Mouse (Mus musculus): ENCODE measurements around the gene Hlcs. TPM values are rescaled to one million over a fixed set of nuclear protein-coding genes. Genes with fewer than 3 reads are reported as not detected.
A peak's percentile ranks its signal among the peaks of the same experiment; 100 is the strongest.

Hlcs gene
- polyA plus RNA-seq, 1 experiment from 2014 or later, result 8.7 TPM

DNA sequence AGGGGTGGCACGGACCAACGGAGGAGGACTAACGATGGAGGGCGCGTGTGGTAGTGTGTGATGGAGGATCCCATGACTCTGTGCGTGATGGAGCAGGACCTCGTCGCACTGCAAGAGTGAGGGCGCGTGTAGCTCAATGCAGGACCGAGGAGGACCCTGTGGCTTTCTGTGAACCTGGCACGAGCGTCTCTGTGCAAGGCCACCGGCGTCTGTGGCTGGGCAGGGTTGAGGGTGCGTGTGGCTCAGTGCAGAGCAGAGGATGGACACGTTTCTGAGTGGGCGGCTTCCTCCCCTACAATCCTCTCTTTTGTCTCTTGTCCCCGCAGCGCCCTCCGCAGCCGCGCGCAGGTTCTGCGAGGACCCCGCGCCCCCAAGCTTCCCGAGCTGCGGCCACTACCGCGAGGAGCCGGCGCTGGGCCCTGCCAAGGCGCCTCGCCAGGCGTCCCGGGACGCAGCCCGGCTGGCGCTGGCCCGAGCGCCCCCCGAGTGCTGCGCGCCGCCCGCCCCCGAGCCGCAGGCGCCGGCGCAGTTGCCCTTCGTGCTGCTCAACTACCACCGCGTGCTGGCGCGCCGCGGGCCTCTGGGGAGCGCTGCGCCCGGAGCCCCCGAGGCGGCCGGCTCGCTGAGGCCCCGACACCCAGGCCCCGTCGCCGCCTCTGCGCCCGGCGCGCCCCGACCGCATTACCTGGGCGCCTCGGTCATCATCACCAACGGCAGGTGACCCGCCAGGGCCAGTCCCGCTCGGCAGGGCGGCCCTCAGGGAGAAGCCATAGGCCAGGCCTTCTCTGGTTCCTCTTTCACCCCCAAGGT lies 188.0 kb downstream of the Hlcs start:
- H3K27me3 ChIP-seq (replicated peaks), result peaks cover 63% of the 10 kb centered on the region
- peak; percentile 79 for ATAC-seq (ENCODE audit: low FRiP score)
- no peaks in the 10 kb centered on the region for H3K36me3 ChIP-seq
- H3K9ac ChIP-seq (replicated peaks), result peak overlapping the region; percentile 52
- H3K4me3 ChIP-seq (replicated peaks), result peak overlapping the region; percentile 46
- no peak overlapping the region for H3K27ac ChIP-seq (replicated peaks)
- under 1% methylated on average over 70 of the region's 83 CpGs for WGBS
- H3K9me3 ChIP-seq (replicated peaks), result no peaks in the 10 kb centered on the region
- H3K4me1 ChIP-seq, result peaks cover 22% of the 10 kb centered on the region
- H3K4me2 ChIP-seq, result peak overlapping the region; percentile 97

DNA sequence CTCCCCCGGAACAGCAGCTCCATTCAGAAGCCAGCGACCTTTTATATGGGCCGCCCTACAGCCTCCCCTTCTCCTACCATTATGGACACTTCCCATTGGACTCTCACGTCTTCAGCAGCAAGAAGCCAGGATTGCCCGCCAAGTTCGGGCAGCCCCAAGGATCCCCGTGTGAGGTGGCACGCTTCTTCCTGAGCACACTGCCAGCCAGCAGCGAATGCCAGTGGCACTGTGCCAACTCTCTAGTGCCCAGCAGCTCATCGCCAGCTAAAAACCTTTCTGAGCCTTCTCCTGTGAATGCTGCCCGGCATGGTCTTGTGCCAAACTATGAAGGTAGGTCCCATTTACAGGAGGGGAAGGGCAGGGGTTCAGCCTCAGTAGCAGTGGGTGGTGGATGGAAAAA lies 190.1 kb downstream of the Hlcs start:
- ATAC-seq (ENCODE audit: low FRiP score), result peak; percentile 13; the same call in 1 of the 2 replicates

DNA sequence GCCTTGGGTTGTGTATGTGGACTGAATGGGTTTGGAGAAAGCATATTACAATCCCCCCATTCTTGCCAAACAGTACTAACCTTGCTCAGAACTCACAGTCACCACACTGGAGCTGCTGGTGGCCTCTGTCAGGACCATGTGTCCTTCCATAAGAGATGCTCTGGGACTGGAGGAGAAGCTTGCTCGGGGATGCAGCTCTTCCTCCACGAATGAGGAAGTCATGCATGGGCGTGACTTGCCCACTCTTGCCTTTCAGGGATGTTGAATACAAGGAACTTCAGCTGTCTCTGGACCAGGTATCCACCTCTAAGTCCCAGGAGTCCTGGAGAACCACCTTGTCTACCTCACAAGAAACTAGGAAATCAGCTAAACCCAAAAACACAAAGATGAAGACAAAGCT lies 191.0 kb downstream of the Hlcs start:
- Histone ChIP-seq H3K4me3 (replicated peaks) (no peak overlapping the region), H3K9ac (replicated peaks) (no peak overlapping the region), H3K36me3 (no peaks in the 10 kb centered on the region), H3K4me1 (peaks cover 20% of the 10 kb centered on the region), H3K9me3 (replicated peaks) (no peaks in the 10 kb centered on the region), H3K27ac (replicated peaks) (no peak overlapping the region), H3K4me2 (no peak overlapping the region), H3K27me3 (replicated peaks) (peaks cover 73% of the 10 kb centered on the region)
- no peak for ATAC-seq (ENCODE audit: low FRiP score)
- WGBS, result 86% methylated on average over 3 of the region's 3 CpGs

More for the DNA sequence above, 190.1 kb downstream of the Hlcs start:
- H3K4me2 ChIP-seq, result no peak overlapping the region
- WGBS, result 53% methylated on average over 11 of the region's 11 CpGs
- no peaks in the 10 kb centered on the region for H3K9me3 ChIP-seq (replicated peaks)
- peaks cover 69% of the 10 kb centered on the region for H3K27me3 ChIP-seq (replicated peaks)
- H3K36me3 ChIP-seq, result no peaks in the 10 kb centered on the region
- H3K9ac ChIP-seq (replicated peaks), result no peak overlapping the region
- H3K4me3 ChIP-seq (replicated peaks), result no peak overlapping the region
- peaks cover 20% of the 10 kb centered on the region for H3K4me1 ChIP-seq
- H3K27ac ChIP-seq (replicated peaks), result no peak overlapping the region

- no peak overlapping the region for H3K9ac ChIP-seq (replicated peaks)
- H3K27me3 ChIP-seq (replicated peaks), result peaks cover 43% of the 10 kb centered on the region
- H3K4me3 ChIP-seq (replicated peaks), result no peak overlapping the region
- no peaks in the 10 kb centered on the region for H3K36me3 ChIP-seq
- H3K4me1 ChIP-seq, result no peaks in the 10 kb centered on the region; the same call in 1 of the 2 replicates
- H3K4me2 ChIP-seq, result no peak overlapping the region
- 96% methylated on average over 1 of the region's 1 CpGs for WGBS
- ATAC-seq (ENCODE audit: low FRiP score), result no peak
- no peak overlapping the region for H3K27ac ChIP-seq (replicated peaks)
- H3K9me3 ChIP-seq (replicated peaks), result no peaks in the 10 kb centered on the region
Observed at GRCm38 (mm10) chr16:94118394-94118793, 195.0 kb downstream of the Hlcs start.

GRCm38 (mm10) chr16:94117333-94117732 lies 196.0 kb downstream of the Hlcs start:
- no peak overlapping the region for H3K27ac ChIP-seq (replicated peaks)
- WGBS, result 59% methylated on average over 6 of the region's 6 CpGs
- no peaks in the 10 kb centered on the region for H3K4me1 ChIP-seq
- H3K36me3 ChIP-seq, result no peaks in the 10 kb centered on the region
- H3K4me3 ChIP-seq (replicated peaks), result no peak overlapping the region
- no peak overlapping the region for H3K4me2 ChIP-seq
- H3K27me3 ChIP-seq (replicated peaks), result peaks cover 39% of the 10 kb centered on the region
- no peak for ATAC-seq (ENCODE audit: low FRiP score)
- no peak overlapping the region for H3K9ac ChIP-seq (replicated peaks)
- no peaks in the 10 kb centered on the region for H3K9me3 ChIP-seq (replicated peaks)

DNA sequence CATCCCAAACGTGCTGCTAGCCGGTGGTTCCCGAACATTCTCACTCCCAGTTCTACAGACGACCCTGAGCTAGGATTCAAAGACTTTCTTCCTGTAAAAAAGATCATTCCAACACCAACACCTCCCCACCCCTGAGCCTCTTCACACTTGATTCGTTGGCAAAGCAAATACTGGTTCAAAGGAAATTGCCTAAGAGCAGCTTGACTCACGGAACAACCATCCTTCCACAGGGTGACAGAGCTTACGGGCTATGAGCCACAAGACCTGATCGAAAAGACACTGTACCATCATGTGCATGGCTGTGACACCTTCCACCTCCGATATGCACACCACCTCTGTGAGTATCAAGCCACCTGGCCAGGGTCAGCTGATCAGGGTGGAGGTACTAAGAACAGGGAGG lies 198.7 kb downstream of the Hlcs start:
- Histone ChIP-seq H3K9me3 (replicated peaks) (no peaks in the 10 kb centered on the region), H3K4me2 (no peak overlapping the region), H3K4me1 (no peaks in the 10 kb centered on the region), H3K27ac (replicated peaks) (no peak overlapping the region), H3K4me3 (replicated peaks) (no peak overlapping the region), H3K9ac (replicated peaks) (no peak overlapping the region), H3K27me3 (replicated peaks) (peaks cover 24% of the 10 kb centered on the region; the same call in 1 of the 2 replicates), H3K36me3 (no peaks in the 10 kb centered on the region)
- no peak for ATAC-seq (ENCODE audit: low FRiP score)
- 80% methylated on average over 9 of the region's 9 CpGs for WGBS

DNA sequence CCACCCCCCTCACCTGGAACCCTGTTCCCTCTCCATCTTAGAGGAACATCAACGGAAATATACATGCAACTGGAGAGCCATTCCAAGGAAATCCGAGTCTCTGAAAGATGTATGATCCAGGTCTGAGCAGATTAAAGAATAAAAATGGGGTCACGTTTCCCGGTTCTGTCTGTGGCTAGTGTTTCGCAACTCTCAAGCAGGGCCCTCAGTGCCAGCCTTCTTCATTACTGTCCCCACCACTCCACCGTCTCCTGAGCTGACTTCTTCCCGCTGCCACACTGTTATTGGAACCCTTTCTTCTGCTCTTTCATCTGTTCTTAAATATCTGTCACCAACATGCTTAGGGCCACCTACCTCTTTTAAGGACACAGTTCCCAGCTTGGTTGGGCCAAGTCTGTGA lies 200.2 kb downstream of the Hlcs start:
- WGBS, result 80% methylated on average over 7 of the region's 7 CpGs

DNA sequence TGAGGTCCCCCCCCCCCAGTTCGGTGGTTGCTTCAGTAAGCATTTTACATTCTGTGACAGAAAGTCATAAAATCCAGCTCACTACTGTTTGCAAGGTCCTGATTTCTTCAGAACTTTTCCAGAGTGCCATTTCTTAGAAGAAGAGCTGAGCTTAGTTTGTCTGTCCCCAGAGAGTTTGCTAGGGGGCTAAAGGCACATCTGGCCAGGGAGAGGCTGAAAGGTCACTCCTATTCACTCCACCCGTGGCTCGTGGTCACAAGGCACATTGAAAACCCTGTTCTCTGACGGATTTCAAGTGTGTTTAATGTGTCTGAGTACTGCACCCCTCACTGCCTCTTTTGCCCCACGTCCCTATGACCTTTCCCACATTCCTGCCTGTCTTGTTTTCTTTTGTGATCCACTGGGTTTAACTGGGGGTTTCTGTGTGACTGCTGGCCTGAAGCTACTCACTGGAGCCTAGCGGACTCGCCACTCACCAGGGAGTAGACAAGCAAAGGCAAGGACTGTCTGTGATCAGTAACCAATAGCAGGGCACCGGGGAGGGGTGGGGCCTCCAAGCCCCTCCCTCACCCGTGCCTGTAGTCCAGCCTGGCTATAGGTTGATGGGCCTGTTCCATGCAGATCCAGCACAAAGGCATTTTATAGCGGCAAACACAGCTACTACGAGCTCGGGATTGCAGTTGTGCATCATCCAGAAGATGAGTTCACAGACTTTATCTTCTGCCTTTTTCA lies 215.5 kb downstream of the Hlcs start:
- 4% methylated on average over 12 of the region's 12 CpGs for WGBS
- ATAC-seq (ENCODE audit: low FRiP score), result no peak

More for the DNA sequence above, 200.2 kb downstream of the Hlcs start:
- H3K27me3 ChIP-seq (replicated peaks), result peaks cover 24% of the 10 kb centered on the region; the same call in 1 of the 2 replicates
- H3K9ac ChIP-seq (replicated peaks), result no peak overlapping the region
- no peaks in the 10 kb centered on the region for H3K9me3 ChIP-seq (replicated peaks)
- H3K4me3 ChIP-seq (replicated peaks), result no peak overlapping the region
- no peak for ATAC-seq (ENCODE audit: low FRiP score)
- no peak overlapping the region for H3K27ac ChIP-seq (replicated peaks)
- H3K36me3 ChIP-seq, result no peaks in the 10 kb centered on the region
- H3K4me1 ChIP-seq, result no peaks in the 10 kb centered on the region
- H3K4me2 ChIP-seq, result no peak overlapping the region

DNA sequence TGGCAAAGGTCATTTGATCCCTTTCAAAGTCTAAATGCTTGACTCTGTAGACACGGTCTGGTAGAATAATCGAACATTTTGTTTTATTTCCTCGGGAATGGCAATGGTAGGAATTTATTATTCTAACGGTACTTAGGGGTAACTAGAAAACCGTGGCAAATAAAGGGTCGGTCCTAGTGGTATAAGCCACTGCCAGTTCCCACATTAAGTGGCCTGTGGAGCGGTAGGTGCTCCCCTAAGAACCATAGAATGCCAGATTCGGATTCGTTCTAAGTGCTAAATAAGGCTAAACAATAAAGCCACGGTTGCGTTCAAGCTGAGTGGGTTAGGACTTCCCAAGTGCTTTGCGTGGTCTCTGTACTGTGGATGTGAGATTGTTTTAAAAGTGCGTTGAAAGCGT lies 216.9 kb downstream of the Hlcs start:
- H3K9ac ChIP-seq (replicated peaks), result no peak overlapping the region
- H3K4me1 ChIP-seq, result no peaks in the 10 kb centered on the region
- H3K36me3 ChIP-seq, result no peaks in the 10 kb centered on the region
- H3K9me3 ChIP-seq (replicated peaks), result no peaks in the 10 kb centered on the region
- under 1% methylated on average over 14 of the region's 14 CpGs for WGBS
- no peak overlapping the region for H3K27ac ChIP-seq (replicated peaks)
- H3K27me3 ChIP-seq (replicated peaks), result peaks cover 90% of the 10 kb centered on the region
- no peak for ATAC-seq (ENCODE audit: low FRiP score)
- H3K4me3 ChIP-seq (replicated peaks), result no peak overlapping the region
- H3K4me2 ChIP-seq, result no peak overlapping the region

More for the DNA sequence above, 215.5 kb downstream of the Hlcs start:
- no peaks in the 10 kb centered on the region for H3K4me1 ChIP-seq
- H3K27ac ChIP-seq (replicated peaks), result no peak overlapping the region
- H3K27me3 ChIP-seq (replicated peaks), result peaks cover 81% of the 10 kb centered on the region
- no peaks in the 10 kb centered on the region for H3K9me3 ChIP-seq (replicated peaks)
- H3K4me3 ChIP-seq (replicated peaks), result no peak overlapping the region
- no peak overlapping the region for H3K4me2 ChIP-seq
- H3K36me3 ChIP-seq, result no peaks in the 10 kb centered on the region
- H3K9ac ChIP-seq (replicated peaks), result no peak overlapping the region

DNA sequence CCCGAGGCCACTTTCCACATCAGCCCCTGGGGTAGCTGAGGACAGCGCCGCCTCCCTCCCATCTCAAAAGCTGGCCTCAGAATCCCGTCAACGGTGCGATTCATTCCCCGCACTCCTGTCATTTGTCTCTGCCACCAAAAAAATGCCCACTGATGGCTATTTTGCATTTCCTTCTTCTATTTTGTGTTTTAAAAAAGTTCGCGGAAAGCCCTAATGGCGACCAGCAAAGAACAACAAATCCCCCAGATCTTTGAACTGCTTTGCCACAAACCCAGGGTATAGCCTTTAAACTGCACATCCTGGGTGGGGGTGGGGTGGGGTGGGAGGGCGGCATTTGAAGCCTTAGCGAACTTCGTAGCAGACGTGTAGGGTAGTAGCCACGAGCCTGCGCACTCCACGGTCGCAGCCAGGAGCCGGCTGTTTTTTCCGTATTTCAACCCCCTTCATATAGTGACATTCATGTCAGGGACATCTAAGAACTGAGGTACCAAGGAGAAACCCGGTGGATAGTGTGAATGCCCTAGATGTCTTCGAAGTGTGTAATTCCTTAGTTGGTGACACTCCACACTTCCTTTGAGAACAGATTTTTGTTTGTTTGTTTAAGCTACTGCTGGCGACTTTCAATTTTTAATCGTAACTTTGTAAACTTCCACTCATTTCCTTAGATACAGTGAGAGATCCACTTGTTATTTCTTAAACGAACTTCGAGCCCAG lies 218.1 kb downstream of the Hlcs start:
- Histone ChIP-seq H3K27me3 (replicated peaks) (peaks cover 93% of the 10 kb centered on the region), H3K9me3 (replicated peaks) (no peaks in the 10 kb centered on the region), H3K4me2 (no peak overlapping the region), H3K36me3 (no peaks in the 10 kb centered on the region), H3K4me1 (no peaks in the 10 kb centered on the region), H3K27ac (replicated peaks) (no peak overlapping the region), H3K9ac (replicated peaks) (no peak overlapping the region), H3K4me3 (replicated peaks) (no peak overlapping the region)
- ATAC-seq (ENCODE audit: low FRiP score), result no peak
- 1% methylated on average over 26 of the region's 26 CpGs for WGBS

DNA sequence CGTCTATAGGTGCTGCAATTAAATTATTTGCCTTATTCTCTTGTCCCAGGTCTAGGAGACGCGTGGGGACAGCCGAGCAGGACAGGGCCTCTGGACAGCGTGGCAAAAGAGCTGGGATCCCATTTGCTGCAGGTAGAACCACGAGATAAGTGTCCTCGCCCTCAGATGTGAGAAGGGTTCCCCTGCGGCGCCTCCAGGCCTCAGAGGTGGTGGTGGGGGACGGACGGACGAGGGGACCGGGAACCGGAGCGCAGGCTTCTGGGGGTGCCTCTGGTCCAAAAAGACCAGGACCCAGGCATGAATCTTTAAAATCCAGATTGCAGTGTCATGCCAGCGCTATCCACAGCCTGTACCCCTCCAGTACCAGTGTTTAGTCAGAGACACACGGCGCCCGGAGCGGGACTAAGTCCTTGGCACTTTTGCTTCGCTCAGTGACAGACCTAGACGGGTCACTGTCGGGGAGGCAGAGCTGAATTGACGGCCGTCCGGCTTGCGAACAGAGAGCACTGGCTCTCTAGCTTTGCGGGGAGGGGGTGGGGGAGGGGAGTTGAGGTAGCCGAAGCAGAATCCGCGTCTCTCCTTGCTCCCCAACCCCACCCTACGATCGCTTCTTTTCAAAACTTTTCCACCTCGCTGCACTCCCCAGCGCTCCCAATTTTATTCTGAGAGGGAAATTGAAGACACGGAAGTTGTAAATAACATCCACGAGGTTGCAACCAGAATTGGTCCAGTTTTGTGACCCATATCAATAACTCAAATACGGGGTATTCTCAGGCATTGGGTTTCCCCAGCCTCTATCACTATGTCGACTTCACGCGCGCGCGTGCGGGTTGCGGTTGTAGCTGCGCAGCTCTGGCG lies 218.9 kb downstream of the Hlcs start:
- Histone ChIP-seq H3K4me1 (no peaks in the 10 kb centered on the region), H3K9ac (replicated peaks) (no peak overlapping the region), H3K4me3 (replicated peaks) (no peak overlapping the region), H3K27ac (replicated peaks) (no peak overlapping the region), H3K9me3 (replicated peaks) (no peaks in the 10 kb centered on the region), H3K27me3 (replicated peaks) (peaks cover 93% of the 10 kb centered on the region), H3K36me3 (no peaks in the 10 kb centered on the region), H3K4me2 (no peak overlapping the region)
- WGBS, result under 1% methylated on average over 48 of the region's 48 CpGs
- no peak for ATAC-seq (ENCODE audit: low FRiP score)

Measured in neural tube, embryonic 15.5 days (tissue).